Mouse (Mus musculus) cerebellum, adult 11-12 months (tissue): ENCODE results near the gene Gm4450.
"Not testable (repeated sequence)": the region's sequence is repeated elsewhere in the genome, so short reads cannot be mapped to it uniquely, and the experiment has no call there.

Experiments used
- DNase-seq: peaks from one replicate; pipeline ENCODE4 v3.0.0; 2022

Gene Gm4450

DNA sequence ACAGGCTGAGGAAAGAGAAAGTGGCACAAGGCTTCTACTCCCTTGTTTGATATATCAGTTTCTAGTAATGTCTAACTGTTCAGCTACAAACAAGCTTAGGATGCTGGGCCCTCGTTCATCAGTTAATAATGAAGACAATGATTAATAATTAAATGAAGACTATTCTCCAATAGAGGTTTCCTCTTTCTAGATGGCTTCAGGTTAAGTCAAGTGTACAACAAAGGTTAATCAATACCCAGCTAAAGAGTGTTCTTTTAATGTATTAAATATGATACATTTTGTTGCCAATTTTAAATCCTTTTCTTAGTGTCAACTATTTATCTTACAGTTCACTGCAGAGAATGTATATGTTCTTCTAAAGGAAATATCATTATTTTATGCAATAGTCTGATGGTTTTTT lies at the start of gene Gm4450:
TSS of gene Gm4450 (minus strand) at position 101 of the 400 bp plus-strand sequence.
- not testable (repeated sequence) for DNase-seq

DNA sequence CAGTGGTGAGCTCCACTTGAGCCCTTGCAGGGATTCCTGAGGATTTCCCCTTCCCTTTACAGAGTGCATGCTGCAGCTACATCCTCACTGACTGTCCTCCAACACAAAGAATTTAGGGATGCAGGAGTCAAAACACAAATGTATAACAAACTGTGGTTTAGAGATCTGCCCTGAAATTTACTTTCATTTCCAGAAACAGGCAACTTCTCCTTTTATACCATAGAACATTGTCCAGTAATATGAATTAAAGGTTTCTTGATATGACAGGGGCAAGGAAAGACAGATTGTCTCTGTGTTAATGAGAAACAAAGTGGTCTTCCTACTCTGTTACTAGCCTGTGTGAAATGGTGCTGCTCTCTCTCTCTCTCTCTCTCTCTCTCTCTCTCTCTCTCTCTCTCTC lies 40.5 kb upstream of the Gm4450 start:
- not testable (repeated sequence) for DNase-seq

DNA sequence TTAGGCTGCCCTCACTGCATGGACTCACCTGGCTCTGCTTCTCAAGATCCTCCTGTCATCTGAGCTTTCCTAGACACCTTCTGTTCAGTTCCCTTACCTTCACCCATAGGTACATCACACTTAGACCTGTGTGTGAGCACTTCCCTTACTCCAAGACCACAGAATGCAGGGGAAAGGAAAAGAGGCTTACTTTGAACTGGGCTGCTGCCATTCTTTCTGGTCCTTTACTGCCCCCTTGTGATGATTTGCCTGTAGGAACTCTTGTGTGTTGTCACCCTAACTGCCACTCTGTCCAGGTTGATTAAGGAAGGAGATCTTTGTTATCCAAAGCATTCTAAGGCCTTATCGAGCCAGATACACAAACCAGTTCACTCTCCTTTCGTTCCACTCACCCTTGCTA lies 39.8 kb upstream of the Gm4450 start:
- DNase-seq, result not testable (repeated sequence)

DNA sequence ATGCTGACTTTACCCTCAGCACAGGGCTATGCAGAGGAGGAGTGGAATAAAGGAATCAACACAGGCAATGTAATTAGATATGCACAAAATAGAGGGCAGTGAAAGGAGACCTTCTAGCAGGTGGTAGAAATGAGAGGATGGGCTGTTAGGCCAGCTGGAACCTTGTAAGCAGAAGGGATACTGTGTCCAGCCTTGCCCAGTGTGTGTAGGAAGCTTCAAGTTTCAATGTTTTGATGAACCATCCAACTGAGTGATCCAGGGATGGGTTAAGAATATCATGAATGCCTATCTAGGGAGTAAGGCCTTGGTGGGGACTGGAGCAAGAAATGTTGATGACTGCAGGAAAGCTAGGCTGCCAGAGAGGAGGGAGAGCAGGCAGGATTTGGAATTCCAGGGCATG lies 38.1 kb upstream of the Gm4450 start:
- DNase-seq, result not testable (repeated sequence)

DNA sequence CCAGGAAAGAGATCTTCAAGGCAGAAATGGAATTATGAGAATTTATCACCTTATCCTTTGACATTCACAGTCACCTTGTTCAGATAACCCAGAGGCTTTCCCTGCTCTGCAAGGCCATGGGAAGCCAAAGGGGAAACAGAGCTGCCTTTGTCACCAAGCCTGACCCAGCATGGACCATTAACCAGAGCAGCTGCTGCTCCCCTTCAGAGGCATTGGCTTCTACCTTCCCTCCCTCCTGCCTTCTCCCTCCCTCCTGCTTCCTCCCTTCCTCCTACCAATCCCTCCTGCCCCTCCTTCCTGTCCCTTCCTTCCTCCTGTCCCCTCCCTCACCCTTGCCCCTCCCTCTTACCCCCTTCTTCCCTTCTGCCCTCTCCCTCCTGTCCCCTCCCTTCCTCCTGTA lies 37.3 kb upstream of the Gm4450 start:
- not testable (repeated sequence) for DNase-seq

DNA sequence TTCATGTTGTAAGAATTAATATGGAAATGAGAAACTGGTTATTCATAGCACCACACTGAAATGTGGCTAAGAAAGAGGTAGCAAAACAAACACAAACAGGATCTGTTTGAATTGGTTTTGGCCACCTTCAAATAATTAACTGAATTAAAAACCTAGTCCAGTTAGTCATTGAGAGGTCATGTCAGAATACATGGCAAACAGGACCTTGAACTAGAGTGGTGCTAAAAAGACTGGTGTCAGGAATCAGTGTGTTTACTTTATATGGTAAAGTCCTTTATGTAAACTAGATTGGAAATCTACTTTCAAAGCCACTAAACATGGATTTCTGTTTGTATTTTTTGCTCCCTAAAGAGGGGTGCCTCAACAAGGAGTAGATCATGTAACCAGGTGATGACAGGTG lies 14.6 kb upstream of the Gm4450 start:
- DNase-seq, result not testable (repeated sequence)

DNA sequence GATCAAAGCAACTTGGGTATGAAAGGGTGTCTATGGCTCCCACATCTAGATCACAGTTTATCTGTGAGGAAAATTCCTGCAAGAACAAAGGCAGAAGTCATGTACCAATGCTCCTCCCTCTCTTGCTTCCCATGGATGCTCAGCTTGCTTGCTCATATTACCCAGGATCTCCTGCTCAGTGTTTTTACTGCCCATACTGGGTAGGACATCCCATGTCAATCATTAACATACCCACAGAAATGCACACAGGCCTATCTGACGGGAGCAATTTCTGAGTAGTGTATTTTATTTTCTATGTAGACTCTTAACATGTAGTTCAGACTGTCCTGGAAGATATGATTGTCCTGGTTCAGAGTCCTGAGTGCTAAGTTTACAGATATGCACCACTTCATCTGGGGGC lies 14.1 kb upstream of the Gm4450 start:
- not testable (repeated sequence) for DNase-seq

DNA sequence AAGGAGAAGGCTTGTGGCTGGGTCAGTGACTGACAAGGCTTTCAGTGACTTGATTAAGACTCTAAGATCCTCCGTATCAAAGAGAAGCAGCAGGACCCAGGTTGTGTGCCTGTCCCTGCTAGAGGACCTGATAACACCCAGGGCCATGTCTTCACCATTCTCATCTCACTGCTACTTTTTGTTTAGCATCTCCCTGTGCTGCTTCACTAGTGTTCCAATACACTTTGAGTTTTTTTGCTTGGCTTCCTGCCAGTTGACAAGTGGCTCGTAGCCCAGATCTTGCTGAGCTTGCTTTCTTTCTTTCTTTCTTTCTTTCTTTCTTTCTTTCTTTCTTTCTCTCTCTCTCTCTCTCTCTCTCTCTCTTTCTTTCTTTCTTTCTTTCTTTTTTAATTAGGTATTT lies 12.4 kb upstream of the Gm4450 start:
- not testable (repeated sequence) for DNase-seq

DNA sequence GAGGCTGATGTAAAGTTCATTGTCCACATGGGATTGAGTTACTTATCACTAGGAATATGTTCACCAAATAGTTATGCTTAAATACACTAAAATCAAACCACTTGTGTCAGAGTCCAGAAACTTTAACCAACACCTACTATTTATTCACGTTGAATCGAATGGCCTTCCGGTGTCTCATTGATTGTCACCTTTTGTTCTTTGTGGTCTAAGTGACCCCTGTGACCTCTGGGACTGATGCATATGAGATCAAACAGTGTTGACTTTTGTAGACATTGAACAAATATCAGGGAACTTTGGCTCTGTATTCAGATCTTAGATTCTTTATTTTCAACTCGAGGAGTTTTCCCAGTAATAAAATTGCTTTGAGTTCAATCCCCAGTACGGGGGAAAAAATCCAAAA lies 3.1 kb downstream of the Gm4450 start:
- DNase-seq, result not testable (repeated sequence)

DNA sequence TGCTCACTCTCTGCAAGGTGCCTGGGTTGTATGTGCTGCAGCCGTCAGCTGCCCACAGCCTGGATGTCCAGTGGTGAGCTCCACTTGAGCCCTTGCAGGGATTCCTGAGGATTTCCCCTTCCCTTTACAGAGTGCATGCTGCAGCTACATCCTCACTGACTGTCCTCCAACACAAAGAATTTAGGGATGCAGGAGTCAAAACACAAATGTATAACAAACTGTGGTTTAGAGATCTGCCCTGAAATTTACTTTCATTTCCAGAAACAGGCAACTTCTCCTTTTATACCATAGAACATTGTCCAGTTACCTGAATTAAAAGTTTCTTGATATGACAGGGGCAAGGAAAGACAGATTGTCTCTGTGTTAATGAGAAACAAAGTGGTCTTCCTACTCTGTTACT lies 13.0 kb downstream of the Gm4450 start:
- not testable (repeated sequence) for DNase-seq

DNA sequence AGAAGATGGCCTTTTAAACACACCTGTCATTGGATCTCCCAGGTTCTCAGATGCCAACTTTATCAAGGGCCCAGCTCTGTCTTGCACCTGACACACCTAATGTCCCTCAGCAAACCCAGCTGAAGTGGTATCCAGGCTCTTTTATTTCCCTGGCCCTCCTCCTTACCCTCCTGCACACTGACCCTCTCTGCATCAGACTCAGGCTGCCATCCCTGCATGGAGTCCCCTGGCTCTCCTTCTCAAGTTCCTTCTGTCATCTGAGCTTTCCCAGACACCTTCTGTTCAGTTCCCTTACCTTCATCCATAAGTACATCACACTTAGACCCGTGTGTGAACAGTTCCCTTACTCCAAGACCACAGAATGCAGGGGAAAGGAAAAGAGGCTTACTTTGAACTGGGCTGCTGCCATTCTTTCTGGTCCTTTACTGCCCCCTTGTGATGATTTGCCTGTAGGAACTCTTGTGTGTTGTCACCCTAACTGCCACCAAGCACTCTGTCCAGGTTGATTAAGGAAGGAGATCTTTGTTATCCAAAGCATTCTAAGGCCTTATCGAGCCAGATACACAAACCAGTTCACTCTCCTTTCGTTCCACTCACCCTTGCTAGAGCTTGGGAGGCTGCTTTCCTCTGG lies 13.7 kb downstream of the Gm4450 start:
- DNase-seq, result not testable (repeated sequence)

DNA sequence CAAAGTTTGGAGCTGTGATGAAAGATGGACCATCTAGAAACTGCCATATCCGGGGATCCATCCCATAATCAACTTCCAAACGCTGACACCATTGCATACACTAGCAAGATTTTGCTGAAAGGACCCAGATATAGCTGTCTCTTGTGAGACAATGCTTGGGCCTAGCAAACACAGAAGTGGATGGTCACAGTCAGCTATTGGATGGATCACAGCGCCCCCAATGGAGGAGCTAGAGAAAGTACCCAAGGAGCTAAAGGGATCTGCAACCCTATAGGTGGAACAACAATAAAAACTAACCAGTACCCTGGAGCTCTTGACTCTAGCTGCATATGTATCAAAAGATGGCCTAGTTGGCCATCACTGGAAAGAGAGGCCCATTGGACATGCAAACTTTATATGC lies 14.7 kb downstream of the Gm4450 start:
- not testable (repeated sequence) for DNase-seq

DNA sequence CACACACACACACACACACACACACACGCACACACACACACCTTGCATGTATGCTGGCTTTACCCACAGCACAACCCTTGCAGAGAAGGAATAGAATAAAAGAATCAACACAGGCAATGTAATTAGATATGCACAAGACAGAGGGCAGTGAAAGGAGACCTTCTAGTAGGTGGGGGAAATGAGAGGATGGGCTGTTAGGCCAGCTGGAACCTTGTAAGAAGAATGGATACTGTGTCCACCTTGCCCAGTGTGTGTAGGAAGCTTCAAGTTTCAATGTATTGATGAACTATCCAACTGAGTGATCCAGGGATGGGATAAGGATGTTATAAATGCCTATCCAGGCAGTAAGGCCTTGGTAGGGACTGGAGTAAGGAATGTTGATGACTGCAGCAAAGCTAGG lies 21.9 kb downstream of the Gm4450 start:
- DNase-seq, result no peak

DNA sequence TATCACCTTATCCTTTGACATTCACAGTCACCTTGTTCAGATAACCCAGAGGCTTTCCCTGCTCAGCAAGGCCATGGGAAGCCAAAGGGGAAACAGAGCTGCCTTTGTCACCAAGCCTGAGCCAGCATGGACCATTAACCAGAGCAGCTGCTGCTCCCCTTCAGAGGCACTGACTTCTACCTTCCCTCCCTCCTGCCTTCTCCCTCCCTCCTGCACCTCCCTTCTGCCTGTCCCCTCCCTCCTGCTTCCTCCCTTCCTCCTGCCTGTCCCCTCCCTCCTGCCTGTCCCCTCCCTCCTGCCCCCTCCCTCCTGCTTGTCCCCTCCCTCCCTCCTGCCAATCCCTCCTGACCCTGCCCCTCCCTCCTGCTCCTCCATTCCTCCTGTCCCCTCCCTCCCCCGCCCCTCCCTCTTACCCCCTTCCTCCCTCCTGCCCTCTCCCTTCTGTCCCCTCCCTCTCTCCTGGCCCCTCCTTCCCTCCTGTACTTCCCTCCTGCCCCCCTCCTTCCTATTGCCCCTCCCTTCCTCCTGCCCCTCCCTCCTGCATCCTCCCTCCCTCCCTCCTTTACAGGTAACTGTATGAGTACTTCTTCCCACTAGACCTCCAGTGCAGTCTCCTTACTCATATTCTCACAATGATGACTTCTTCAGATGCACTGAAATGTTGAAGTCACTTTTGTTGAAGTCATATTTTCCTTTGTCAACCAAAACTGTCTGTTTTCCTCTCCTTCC lies 22.7 kb downstream of the Gm4450 start:
- DNase-seq, result no peak

DNA sequence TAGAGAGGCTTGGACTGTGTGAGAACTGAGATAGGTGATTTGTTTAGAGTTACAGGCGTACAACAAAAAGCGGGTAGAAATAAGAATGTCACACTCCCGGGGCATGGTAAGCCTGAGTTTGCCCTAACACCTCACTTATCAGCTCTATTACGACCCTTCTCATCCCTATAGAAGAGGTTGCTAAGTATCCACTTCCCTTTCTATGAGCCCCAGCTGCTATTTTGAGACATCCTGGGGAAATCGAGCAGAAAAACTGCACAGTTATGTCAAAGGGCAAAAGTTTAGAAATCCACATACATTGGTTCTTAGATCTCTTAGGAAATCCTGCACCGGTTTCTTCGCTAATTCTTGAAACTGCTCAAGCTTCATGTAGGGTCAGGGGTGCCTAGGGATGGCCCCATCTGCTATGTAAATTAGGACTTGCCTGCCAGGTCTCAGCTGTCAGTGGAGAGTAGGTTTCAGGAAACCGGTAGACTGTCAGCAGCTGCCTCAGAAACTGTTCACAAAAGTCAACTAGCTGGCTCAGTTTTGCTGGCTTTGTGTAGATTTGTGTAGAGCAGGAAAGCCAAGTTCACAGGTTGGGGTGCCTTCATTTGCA lies 27.9 kb downstream of the Gm4450 start:
- no peak for DNase-seq

DNA sequence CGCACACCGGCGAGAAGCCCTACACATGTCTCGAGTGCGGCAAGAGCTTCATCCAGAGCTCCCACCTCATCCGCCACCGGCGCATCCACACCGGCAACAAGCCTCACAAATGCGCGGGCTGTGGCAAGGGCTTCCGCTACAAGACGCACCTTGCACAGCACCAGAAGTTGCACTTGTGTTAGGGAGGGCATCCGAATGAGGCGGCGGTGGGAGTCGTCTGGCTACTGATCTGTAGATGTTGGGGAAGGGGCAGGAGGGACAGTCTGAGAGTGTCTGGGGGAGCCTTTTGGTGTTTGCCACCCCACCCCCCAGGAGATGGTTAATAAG lies 28.5 kb downstream of the Gm4450 start:
- no peak for DNase-seq

DNA sequence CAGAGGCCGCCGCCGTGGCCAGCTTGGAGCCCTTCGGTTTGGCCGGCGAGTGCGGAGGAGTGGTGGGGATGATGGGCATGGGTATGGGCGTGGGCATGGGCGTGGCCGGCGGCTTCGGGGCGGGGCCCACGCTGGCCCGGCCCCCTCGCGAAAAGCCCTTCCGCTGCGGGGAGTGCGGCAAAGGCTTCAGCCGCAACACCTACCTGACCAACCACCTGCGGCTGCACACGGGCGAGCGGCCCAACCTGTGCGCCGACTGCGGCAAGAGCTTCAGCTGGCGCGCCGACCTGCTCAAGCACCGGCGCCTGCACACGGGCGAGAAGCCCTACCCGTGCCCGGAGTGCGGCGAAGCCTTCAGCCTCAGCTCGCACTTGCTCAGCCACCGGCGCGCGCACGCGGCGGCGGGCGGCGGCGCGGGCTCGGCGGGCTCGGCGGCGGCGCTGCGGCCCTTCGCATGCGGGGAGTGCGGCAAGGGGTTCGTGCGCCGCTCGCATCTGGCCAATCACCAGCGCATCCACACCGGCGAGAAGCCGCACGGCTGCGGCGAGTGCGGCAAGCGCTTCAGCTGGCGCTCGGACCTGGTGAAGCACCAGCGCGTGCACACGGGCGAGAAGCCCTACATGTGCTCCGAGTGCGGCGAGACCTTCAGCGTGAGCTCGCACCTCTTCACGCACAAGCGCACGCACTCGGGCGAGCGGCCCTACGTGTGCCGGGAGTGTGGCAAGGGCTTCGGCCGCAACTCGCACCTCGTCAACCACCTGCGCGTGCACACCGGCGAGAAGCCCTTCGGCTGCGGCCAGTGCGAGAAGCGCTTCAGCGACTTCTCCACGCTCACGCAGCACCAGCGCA lies 29.1 kb downstream of the Gm4450 start:
- peak; percentile 92 for DNase-seq

DNA sequence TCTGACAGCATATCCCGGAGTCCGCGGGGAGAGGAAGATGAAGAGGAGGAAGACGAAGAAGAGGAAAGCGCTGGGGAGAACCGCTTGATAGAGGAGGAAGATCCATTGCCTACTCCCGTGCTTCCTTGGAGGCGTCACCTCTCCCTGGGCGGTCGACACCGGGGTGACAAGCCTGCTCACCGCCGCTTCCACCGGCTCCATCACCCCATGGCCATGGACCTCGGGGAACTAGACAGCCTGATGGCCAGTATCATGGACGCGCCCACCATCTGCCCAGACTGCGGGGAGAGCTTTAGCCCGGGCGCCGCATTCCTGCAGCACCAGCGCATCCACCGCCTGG lies 29.7 kb downstream of the Gm4450 start:
- DNase-seq, result no peak

DNA sequence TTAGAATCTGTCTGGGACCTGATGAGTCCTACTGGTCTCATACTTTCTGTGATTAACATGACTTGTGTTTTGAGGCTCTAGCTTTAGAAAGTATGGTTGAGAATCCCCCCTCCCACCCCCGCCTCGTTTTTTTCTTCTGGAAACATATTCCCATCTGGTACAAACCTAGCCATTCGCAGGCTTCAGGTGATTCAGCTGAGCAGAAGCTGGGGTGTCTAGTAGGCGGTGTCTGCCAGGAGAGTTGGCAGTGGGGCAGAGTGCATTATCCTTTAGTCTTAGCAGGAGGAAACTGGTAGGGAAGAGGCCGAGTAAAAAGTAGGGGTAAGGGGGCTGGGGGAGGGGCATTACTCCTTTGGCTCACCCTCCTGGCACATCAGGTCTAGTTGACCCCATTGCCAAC lies 30.2 kb downstream of the Gm4450 start:
- DNase-seq, result no peak

DNA sequence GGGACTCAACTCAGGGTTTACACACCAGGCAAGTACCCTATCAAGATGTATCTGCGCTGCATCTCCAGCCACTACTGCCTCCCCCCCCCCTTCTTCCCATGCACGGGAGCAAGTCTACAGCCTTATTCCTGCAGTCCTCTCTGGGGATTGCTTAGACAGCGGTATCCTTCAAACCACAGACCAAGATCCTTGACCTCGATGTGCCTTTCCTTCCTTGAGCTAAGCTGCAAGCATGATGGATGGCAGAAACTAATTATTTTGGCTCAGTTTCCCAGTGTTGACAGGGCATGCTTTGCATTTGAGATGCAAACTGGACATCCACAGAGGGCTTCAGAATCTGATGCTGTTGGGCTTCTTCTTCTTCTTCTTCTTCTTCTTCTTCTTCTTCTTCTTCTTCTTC lies 34.0 kb downstream of the Gm4450 start:
- DNase-seq, result no peak

DNA sequence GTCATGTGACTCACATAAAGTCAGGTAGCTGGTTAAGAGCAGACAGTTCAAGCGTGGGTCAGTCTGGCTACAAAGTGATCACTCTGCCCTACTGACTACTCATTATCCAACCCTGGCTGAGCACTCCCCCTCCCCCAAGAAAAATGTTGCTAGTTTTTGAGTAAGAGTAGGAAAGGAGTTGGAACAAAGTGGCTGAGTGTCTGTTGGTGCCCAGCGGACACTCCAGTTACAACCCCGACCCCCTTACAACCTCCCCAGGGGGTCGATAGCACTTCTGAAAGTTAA lies 37.2 kb downstream of the Gm4450 start:
- DNase-seq, result no peak

DNA sequence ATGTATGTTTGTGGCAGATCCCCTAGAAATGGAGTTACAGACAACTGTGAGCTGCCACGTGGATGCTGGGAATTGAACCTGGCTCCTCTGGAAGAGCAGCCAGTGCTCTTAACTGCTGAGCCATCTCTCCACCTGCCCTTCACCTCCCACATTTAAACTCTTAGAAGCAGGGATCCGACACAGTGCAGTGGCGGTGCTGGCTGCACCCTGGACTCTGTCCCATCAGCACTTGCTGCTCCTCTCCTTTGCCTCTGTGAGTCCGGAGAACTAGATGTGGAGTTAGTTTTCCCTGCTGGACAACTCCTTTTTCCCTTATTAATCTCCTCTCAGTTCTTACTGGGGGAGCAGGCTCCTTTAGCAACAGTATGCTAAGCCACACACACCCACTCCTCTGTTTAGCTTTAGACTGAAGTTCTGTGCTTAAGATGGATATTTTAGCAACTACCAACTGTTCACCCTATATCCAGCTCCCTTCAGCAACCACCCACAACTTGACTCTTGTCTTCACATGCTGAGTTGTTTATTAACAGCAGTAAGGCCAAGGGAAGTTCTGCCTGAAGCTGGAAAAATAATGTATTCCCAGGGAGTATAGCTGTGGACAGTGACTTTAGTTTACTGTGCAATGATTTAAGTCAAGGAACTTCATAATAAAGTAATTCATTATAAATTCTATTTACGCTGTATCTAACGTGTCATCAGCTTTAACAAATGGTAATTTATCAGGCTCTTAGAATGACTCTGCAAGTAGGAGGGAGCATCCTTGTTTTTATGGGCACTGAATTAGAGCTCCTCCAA lies 37.7 kb downstream of the Gm4450 start:
- no peak for DNase-seq

DNA sequence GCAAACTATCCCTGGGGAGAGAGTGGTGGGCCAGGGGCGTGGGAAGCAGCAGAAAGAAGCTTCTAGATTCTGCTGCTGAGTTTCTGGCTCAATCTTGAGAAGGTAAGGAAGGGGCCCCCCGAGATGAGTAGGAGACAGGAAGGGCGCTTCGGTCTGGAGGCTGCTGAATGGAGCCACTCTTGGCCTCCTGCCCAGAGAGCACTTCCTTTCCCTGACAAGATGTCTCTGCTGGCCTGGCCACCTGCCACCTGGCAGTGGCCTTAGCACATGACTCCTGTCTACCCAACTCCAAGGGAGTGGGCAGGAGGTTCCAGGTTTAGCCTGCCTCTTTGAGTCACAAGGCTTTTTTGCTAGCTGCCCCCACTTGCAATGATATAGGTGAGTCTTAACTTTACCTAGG lies 39.6 kb downstream of the Gm4450 start:
- peak; percentile 92 for DNase-seq
